Mouse (Mus musculus) brain, adult 10 weeks (tissue): ENCODE measurements around the gene Olfr15. TPM values are rescaled to one million over a fixed set of nuclear protein-coding genes. Genes with fewer than 3 reads are reported as not detected.

Experiments
- polyA plus RNA-seq: library from polyadenylated mRNA; stranded (reverse); fragments of 350-450 nt; fragmentation: Illumina TruSeq; extraction: RNeasy Lipid Tissue Mini Kit (QIAGEN cat#74804); gene quantifications from one replicate; pipeline ENCODE4 v1.2.3, GENCODE M21; 2015; ENCODE audit warnings: low read depth, low replicate concordance

Olfr15 gene
- polyA plus RNA-seq = not detected

GRCm38 (mm10) chr16:3830588-3831109 lies at the start of gene Olfr15:
Gene Olfr15, plus strand, starts transcription at chr16:3830878.

GRCm38 (mm10) chr16:3846711-3847518 lies 16.2 kb downstream of the Olfr15 start, which contains the start of gene Zfp174:
Gene Zfp174, plus strand, starts transcription at chr16:3847268.

GRCm38 (mm10) chr16:3872216-3873047 lies 41.8 kb downstream of the Olfr15 start, which contains the start of gene Naa60:
Gene Naa60, plus strand, starts transcription at chr16:3872375.

GRCm38 (mm10) chr16:3884201-3885064 lies 53.8 kb downstream of the Olfr15 start, which contains the start of the genes Zfp597 and Gm20695:
Gene Zfp597, minus strand, starts transcription at chr16:3884561.
Gene Gm20695, plus strand, starts transcription at chr16:3884648.

Other genes starting within 250 kb of the Olfr15 start
- not detected for gene Olfr161, start 239.8 kb upstream of the Olfr15 start, polyA plus RNA-seq
- gene Mefv, start 112.8 kb upstream of the Olfr15 start, polyA plus RNA-seq = not detected
- gene Zfp263, start 86.8 kb upstream of the Olfr15 start, polyA plus RNA-seq = 19.3 TPM
- gene Zfp174, start 16.4 kb downstream of the Olfr15 start, polyA plus RNA-seq = 3.3 TPM
- 105 TPM for gene Naa60, start 41.5 kb downstream of the Olfr15 start, polyA plus RNA-seq
- 16.5 TPM for gene Zfp597, start 53.7 kb downstream of the Olfr15 start, polyA plus RNA-seq
- gene Gm20695, start 53.8 kb downstream of the Olfr15 start, polyA plus RNA-seq = 0.58 TPM
- gene 1700037C18Rik, start 77.8 kb downstream of the Olfr15 start, polyA plus RNA-seq = 10.2 TPM
- gene Cluap1, start 77.9 kb downstream of the Olfr15 start, polyA plus RNA-seq = 35.0 TPM
- 0.82 TPM for gene Nlrc3, start 145.8 kb downstream of the Olfr15 start, polyA plus RNA-seq
- gene Slx4, start 172.9 kb downstream of the Olfr15 start, polyA plus RNA-seq = 23.4 TPM
- not detected for gene Dnase1, start 206.1 kb downstream of the Olfr15 start, polyA plus RNA-seq
- 71.9 TPM for gene Trap1, start 246.9 kb downstream of the Olfr15 start, polyA plus RNA-seq